ENCODE assay signal across 8 mouse cellular contexts in genomic region chr5:35870408-35871012, GRCm38 (mm10). TPM values are rescaled to one million over a fixed set of nuclear protein-coding genes. Genes with fewer than 3 reads are reported as not detected.
DNase-seq lines count a peak whose midpoint lies in the region; ATAC-seq and TF ChIP-seq lines count a peak whose summit lies in the region.

No protein-coding gene starts in this region.

- H3K4me1 ChIP-seq in heart, embryonic 12.5 days (replicated peaks): peaks cover 17% of the 10 kb centered on the region
- H3K4me1 ChIP-seq in intestine, embryonic 14.5 days (replicated peaks; ENCODE audit: control insufficient read depth, insufficient read depth, low read length): no peaks in the 10 kb centered on the region
- H3K4me1 ChIP-seq in midbrain, embryonic 14.5 days (ENCODE audit: control insufficient read depth, insufficient read depth, low read length): no peaks in the 10 kb centered on the region; the same call in 1 of the 2 replicates

- no peak overlapping the region for H3K9ac ChIP-seq in heart, embryonic 12.5 days
- H3K9ac ChIP-seq in intestine, embryonic 14.5 days (ENCODE audit: low read length): no peak overlapping the region
- no peak overlapping the region for H3K9ac ChIP-seq in midbrain, embryonic 14.5 days (replicated peaks; ENCODE audit: low read length)

- no peak overlapping the region for H3K4me2 ChIP-seq in heart, embryonic 12.5 days
- no peak overlapping the region for H3K4me2 ChIP-seq in intestine, embryonic 14.5 days (ENCODE audit: low read length)
- H3K4me2 ChIP-seq in midbrain, embryonic 14.5 days (ENCODE audit: low read length): no peak overlapping the region

- TF ChIP-seq CTCF in gastrocnemius, adult 2 months (IDR thresholded peaks at IDR 0.05): peak; percentile 90

- H3K36me3 ChIP-seq in heart, embryonic 12.5 days: no peaks in the 10 kb centered on the region
- no peaks in the 10 kb centered on the region for H3K36me3 ChIP-seq in intestine, embryonic 14.5 days (ENCODE audit: control insufficient read depth, insufficient read depth, low read length)
- H3K36me3 ChIP-seq in midbrain, embryonic 14.5 days (ENCODE audit: control insufficient read depth, insufficient read depth, low read length): no peaks in the 10 kb centered on the region

- no peaks in the 10 kb centered on the region for H3K9me3 ChIP-seq in heart, embryonic 12.5 days (replicated peaks)
- H3K9me3 ChIP-seq in intestine, embryonic 14.5 days (ENCODE audit: control insufficient read depth, low read length): no peaks in the 10 kb centered on the region
- H3K9me3 ChIP-seq in midbrain, embryonic 14.5 days (ENCODE audit: control insufficient read depth, low read length): no peaks in the 10 kb centered on the region

- 51% methylated on average over 8 of the region's 8 CpGs for WGBS in heart, embryonic 12.5 days
- WGBS in intestine, embryonic 14.5 days: 58% methylated on average over 8 of the region's 8 CpGs
- whole genome bisulfite sequencing in midbrain, embryonic 14.5 days: 57% methylated on average over 8 of the region's 8 CpGs

- no peak overlapping the region for H3K27ac ChIP-seq in heart, embryonic 12.5 days (ENCODE audit: poor library complexity, severe bottlenecking)
- no peak overlapping the region for H3K27ac ChIP-seq in gastrocnemius, adult 2 months
- no peak overlapping the region for H3K27ac ChIP-seq in intestine, embryonic 14.5 days (ENCODE audit: low read depth)
- H3K27ac ChIP-seq in midbrain, embryonic 14.5 days (replicated peaks; ENCODE audit: low read depth, low read length): no peak overlapping the region

- H3K4me3 ChIP-seq in heart, embryonic 12.5 days: no peak overlapping the region
- H3K4me3 ChIP-seq in gastrocnemius, adult 2 months: no peak overlapping the region
- no peak overlapping the region for H3K4me3 ChIP-seq in intestine, embryonic 14.5 days (ENCODE audit: low read depth, low read length)
- H3K4me3 ChIP-seq in midbrain, embryonic 14.5 days (replicated peaks; ENCODE audit: low read depth, low read length): no peak overlapping the region

- H3K27me3 ChIP-seq in heart, embryonic 12.5 days (replicated peaks): 0 out of 2 replicates have a peak, but pooled peaks cover 8% of the 10 kb centered on the region
- H3K27me3 ChIP-seq in intestine, embryonic 14.5 days (replicated peaks; ENCODE audit: control insufficient read depth, insufficient read depth, low read length): no peaks in the 10 kb centered on the region
- no peaks in the 10 kb centered on the region for H3K27me3 ChIP-seq in midbrain, embryonic 14.5 days (ENCODE audit: control insufficient read depth, insufficient read depth, low read length)

- ATAC-seq in heart, embryonic 12.5 days (ENCODE audit: insufficient number of reproducible peaks, low FRiP score): no peak; the same call in 1 of the 2 replicates
- peak; percentile 76 for ATAC-seq in intestine, embryonic 14.5 days (replicated peaks; ENCODE audit: low FRiP score, low TSS enrichment, low read depth)
- peak; percentile 66; the same call in 1 of the 2 replicates for ATAC-seq in midbrain, embryonic 14.5 days (ENCODE audit: low FRiP score, low TSS enrichment)

- DNase-seq in heart, adult 11 months: peak; percentile 94
- peak; percentile 88 to 89 for DNase-seq in cerebellum, postnatal 10 days
- DNase-seq in gastrocnemius, adult 2 months: peak; percentile 77
- DNase-seq in intestine, embryonic 14.5 days (ENCODE audit: low spot score): peak; percentile 84
- DNase-seq in left cerebral cortex, postnatal 10 days (ENCODE audit: extremely low spot score in 1 of 2, low spot score in 2 of 2): peak; percentile 68 to 74
- peak; percentile 93 for DNase-seq in midbrain, embryonic 14.5 days
- peak; percentile 34 to 71 for DNase-seq in spleen, postnatal 4 days (ENCODE audit: low spot score in 2 of 2)

- intact Hi-C loops in gastrocnemius, adult 2 months (cut with DNase I): loop anchor here (5.0 kb wide), 1 partner anchor 102 kb away; no protein-coding TSS in a partner anchor
- intact Hi-C loops in left cerebral cortex, postnatal 10 days (cut with DNase I): loop anchor here (5.0 kb wide), 1 partner anchor 107 kb away; no protein-coding TSS in a partner anchor

RNA-seq across cellular contexts. Expression of gene Afap1, which starts 22.6 kb away (rescaled TPM):
- polyA plus RNA-seq in heart, embryonic 12.5 days (2016; fragmentation: Nextera tagmentation; extraction: Ambion mirVana): 30.5 and 33.1 TPM in 2 replicates
- 1 to 10 TPM; 7.4 to 8.3 TPM for total RNA-seq in gastrocnemius, adult 2 months (2021)
- 18.8 and 23.0 TPM in 2 replicates for polyA plus RNA-seq in intestine, embryonic 14.5 days (2014; fragmentation: Nextera tagmentation; extraction: Ambion mirVana)
- total RNA-seq in left cerebral cortex, postnatal 10 days (2021): 100 to 1,000 TPM; 110 to 127 TPM
- 64.6 and 81.8 TPM in 2 replicates for polyA plus RNA-seq in midbrain, embryonic 14.5 days (2014; fragmentation: Nextera tagmentation; extraction: Ambion mirVana)
